Mouse (Mus musculus) intestine, embryonic 16.5 days (tissue): Measurements from ENCODE around the gene Olfr1340. TPM values are rescaled to one million over a fixed set of nuclear protein-coding genes. Genes with fewer than 3 reads are reported as not detected.

Experiments
- ATAC-seq: fragments of 200-750 bp; cut with Nextera tagmentation; 2 replicates; pipeline ENCODE4 v1.8.0; 2017; ENCODE audit warnings: moderate TSS enrichment, moderate library complexity
- H3K27ac ChIP-seq: fragments of 300-500 bp; sonication (generic); 2 replicates; pipeline ENCODE4 v1.5.1; 2014; ENCODE audit warnings: mild to moderate bottlenecking, low read length
- H3K27me3 ChIP-seq: fragments of 300-500 bp; sonication (generic); replicated peaks from 2 replicates; pipeline ENCODE4 v1.6.1; 2014; ENCODE audit warnings: low read length, control low read depth, mixed read lengths; ENCODE audit not compliant: control insufficient read depth, insufficient read depth
- H3K36me3 ChIP-seq: fragments of 300-500 bp; sonication (generic); 2 replicates; pipeline ENCODE4 v1.6.1; 2014; ENCODE audit warnings: low read length, control low read depth; ENCODE audit not compliant: control insufficient read depth, insufficient read depth
- H3K4me1 ChIP-seq: fragments of 300-500 bp; sonication (generic); 2 replicates; pipeline ENCODE4 v1.6.1; 2014; ENCODE audit warnings: low read length, control low read depth, mixed read lengths; ENCODE audit not compliant: control insufficient read depth, insufficient read depth
- H3K4me2 ChIP-seq: fragments of 300-500 bp; sonication (generic); 2 replicates; pipeline ENCODE4 v1.6.1; 2014; ENCODE audit warnings: low read depth, low read length, control low read depth
- H3K4me3 ChIP-seq: fragments of 300-500 bp; sonication (generic); 2 replicates; pipeline ENCODE4 v1.5.1; 2014; ENCODE audit warnings: mild to moderate bottlenecking, low read length
- H3K9ac ChIP-seq: fragments of 300-500 bp; sonication (generic); 2 replicates; pipeline ENCODE4 v1.6.1; 2014; ENCODE audit warnings: low read depth, low read length
- H3K9me3 ChIP-seq: fragments of 300-500 bp; sonication (generic); 2 replicates; pipeline ENCODE4 v1.6.1; 2016; ENCODE audit warnings: low read length, control low read depth; ENCODE audit not compliant: control insufficient read depth
- WGBS: fragments of 180-500 bp; shearing (Covaris S2); extraction: QIAGEN DNeasy Blood & Tissue Kit; methylation state at CpG from one replicate; pipeline ENCODE4 v1.1.7; 2014; 5-methylcytosine and 5-hydroxymethylcytosine counted together
- polyA plus RNA-seq: library from polyadenylated mRNA; unstranded; fragments of >200 nt; fragmentation: Nextera tagmentation; extraction: Ambion mirVana; gene quantifications from 2 replicates; pipeline ENCODE4 v1.2.1, GENCODE M21; 2015

The Olfr1340 gene
- polyA plus RNA-seq, result not detected in 2 replicates

DNA sequence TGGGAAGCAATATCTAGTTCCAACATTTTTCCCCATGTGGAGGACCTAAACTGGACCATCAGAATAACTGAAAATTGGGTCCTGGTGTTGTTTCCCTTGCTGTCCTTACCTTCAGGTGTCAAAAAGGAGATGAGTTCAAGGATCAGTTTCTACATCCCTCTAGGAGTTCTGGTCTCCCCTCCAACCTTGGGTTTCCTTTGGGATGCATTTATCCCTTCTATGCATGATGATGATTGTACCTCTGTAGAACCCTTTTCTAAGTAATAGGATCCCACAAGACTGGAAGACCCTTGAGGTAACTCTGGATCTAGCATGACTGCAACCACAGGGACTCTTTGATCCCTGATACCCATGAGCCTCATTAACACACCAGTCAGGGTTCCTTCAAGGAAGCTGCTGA lies at the start of gene Olfr1340:
Gene Olfr1340 (plus strand): TSS at position 301 of the 400 bp plus-strand sequence.
- no peaks in the 10 kb centered on the region for H3K27me3 ChIP-seq
- H3K4me3 ChIP-seq, result no peak within 1 kb of the TSS
- no peak for ATAC-seq
- no peak within 1 kb of the TSS for H3K27ac ChIP-seq
- no peak within 1 kb of the TSS for H3K9ac ChIP-seq
- no peak within 1 kb of the TSS for H3K4me2 ChIP-seq
- no peaks in the 10 kb centered on the region for H3K9me3 ChIP-seq
- H3K4me1 ChIP-seq, result no peaks in the 10 kb centered on the region
- no peaks in the 10 kb centered on the region for H3K36me3 ChIP-seq

DNA sequence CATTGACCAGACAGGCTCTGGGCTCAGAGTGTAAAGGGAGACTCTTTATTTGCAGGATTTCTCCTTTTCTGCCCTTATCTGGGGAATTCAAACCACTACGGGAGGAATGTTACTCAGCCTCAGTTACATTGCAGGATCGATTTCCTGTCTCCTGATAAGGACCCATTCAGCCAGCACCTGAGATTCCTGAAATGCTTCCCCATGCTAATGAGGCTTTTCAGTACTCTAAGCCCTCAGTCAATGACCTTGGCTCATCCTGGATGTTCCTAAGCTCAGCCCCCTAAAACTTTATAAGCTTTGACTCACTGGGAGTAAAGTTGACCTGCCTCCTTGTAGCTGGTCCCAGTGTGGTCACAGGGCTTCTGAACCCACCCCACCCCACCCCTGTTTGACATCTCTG lies 32.9 kb upstream of the Olfr1340 start:
- no peak overlapping the region for H3K27ac ChIP-seq
- H3K4me2 ChIP-seq, result no peak overlapping the region
- 19% methylated on average over 2 of the region's 2 CpGs for WGBS
- H3K9me3 ChIP-seq, result no peaks in the 10 kb centered on the region
- H3K4me1 ChIP-seq, result no peaks in the 10 kb centered on the region
- no peak overlapping the region for H3K9ac ChIP-seq
- no peak overlapping the region for H3K4me3 ChIP-seq
- peak; percentile 38; the same call in 1 of the 2 replicates for ATAC-seq
- H3K36me3 ChIP-seq, result no peaks in the 10 kb centered on the region
- H3K27me3 ChIP-seq, result no peaks in the 10 kb centered on the region

DNA sequence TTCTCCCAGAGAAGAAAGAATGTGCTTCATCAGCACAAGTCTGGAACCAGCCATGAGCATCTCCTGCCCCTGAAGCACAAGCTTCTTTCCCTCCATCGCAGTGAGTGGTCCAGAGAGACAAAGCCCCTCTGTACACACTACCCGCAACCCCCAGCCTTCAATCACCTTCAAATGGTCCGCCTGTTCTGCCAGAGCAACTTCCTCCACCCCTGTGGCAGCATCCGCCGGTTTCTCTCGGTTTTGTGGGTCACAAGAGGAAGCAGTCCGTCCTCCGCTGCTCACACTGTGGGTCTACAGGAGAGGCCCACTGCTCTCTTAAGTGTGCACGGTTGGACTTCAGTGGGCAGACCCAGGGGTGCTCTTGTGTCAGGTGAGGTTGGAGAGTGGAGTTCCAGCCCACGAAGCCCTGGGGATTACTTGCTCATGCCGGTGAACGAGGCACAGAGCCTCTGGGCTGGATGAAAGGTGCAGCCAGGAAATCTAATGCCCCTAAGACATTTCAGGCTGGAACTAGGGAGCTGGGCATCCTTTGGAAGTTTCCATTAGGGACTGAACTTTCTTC lies 27.4 kb upstream of the Olfr1340 start, which contains the start of gene Olfr1342:
Gene Olfr1342 (minus strand): TSS at position 345 of the 562 bp plus-strand sequence.
- H3K36me3 ChIP-seq, result no peaks in the 10 kb centered on the region
- WGBS, result 58% methylated on average over 12 of the region's 12 CpGs
- H3K9ac ChIP-seq, result no peak within 1 kb of the TSS
- no peak within 1 kb of the TSS for H3K4me3 ChIP-seq
- H3K4me1 ChIP-seq, result no peaks in the 10 kb centered on the region
- no peaks in the 10 kb centered on the region for H3K9me3 ChIP-seq
- H3K27ac ChIP-seq, result no peak within 1 kb of the TSS
- no peaks in the 10 kb centered on the region for H3K27me3 ChIP-seq
- ATAC-seq, result no peak
- no peak within 1 kb of the TSS for H3K4me2 ChIP-seq

DNA sequence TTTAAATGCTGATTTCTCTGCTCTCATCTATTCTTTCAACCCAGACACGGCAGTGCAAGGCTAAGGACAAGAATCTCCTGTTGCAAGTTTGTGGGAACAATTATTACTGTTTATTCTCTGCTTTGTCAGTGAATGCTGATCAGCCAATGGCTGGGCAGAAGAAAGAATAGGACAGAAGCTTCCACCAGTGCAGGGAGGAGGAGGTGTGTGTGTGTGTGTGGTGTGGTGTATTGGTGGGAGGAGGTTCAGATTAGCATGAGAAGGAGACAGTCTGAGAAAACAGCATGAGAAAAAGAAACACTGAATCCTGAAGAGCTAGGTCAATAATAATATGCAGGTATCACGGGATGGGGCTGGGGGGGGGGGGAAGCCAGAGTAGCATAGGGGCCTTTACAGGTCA lies 26.1 kb upstream of the Olfr1340 start:
- Histone ChIP-seq H3K4me1 (no peaks in the 10 kb centered on the region), H3K9ac (no peak overlapping the region), H3K27me3 (no peaks in the 10 kb centered on the region), H3K4me3 (no peak overlapping the region), H3K9me3 (no peaks in the 10 kb centered on the region), H3K4me2 (no peak overlapping the region), H3K36me3 (no peaks in the 10 kb centered on the region), H3K27ac (no peak overlapping the region)
- WGBS, result 44% methylated on average over 2 of the region's 2 CpGs
- no peak for ATAC-seq

DNA sequence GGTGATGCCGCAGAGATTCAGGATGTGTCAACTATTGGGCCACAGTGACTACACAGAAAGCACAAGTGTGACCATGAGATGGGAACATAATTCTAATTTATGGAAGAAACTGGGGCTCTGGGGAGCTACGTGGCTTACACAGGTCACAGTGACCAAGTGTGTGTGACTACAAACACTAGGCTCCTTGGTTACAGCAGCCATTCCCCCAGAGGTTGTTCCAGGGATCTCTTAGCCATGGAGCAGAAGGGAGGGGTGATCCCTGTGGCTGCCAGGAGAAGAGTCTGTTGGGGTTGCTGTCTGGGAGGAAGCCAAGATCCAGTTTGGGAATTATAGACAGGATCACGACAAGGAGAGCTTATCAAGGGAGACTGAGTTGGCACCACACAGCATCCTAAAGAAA lies 16.7 kb upstream of the Olfr1340 start, which contains the start of gene Olfr1341:
Gene Olfr1341 (plus strand): TSS at position 301 of the 400 bp plus-strand sequence.
- Histone ChIP-seq H3K9ac (no peak within 1 kb of the TSS), H3K4me1 (no peaks in the 10 kb centered on the region), H3K36me3 (no peaks in the 10 kb centered on the region), H3K4me3 (no peak within 1 kb of the TSS), H3K4me2 (no peak within 1 kb of the TSS), H3K27me3 (no peaks in the 10 kb centered on the region), H3K27ac (no peak within 1 kb of the TSS), H3K9me3 (no peaks in the 10 kb centered on the region)
- 84% methylated on average over 3 of the region's 3 CpGs for WGBS
- ATAC-seq, result no peak

DNA sequence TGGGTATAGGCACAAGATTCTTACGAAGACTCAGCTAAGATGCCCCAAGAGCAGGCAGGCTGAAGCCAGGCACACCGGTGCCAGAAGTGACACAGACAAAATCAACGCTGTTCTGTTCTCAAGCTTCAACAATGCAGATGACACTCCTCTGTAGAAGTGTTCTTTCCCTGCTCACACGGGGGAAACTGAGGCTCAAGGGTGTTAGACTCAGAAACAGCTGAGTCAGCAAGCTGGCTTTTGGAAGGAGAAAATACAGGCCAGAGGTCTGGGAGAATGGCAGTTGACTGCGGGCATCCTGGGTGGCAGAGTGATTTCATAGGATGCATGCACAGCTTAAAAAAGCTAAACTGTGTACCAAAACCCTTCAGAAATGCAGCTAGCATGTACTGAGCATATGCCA lies 11.9 kb upstream of the Olfr1340 start:
- Histone ChIP-seq H3K36me3 (no peaks in the 10 kb centered on the region), H3K4me3 (no peak overlapping the region), H3K4me1 (no peaks in the 10 kb centered on the region), H3K9me3 (no peaks in the 10 kb centered on the region), H3K9ac (no peak overlapping the region), H3K4me2 (no peak overlapping the region), H3K27ac (no peak overlapping the region), H3K27me3 (no peaks in the 10 kb centered on the region)
- ATAC-seq, result no peak
- WGBS, result 82% methylated on average over 5 of the region's 5 CpGs

DNA sequence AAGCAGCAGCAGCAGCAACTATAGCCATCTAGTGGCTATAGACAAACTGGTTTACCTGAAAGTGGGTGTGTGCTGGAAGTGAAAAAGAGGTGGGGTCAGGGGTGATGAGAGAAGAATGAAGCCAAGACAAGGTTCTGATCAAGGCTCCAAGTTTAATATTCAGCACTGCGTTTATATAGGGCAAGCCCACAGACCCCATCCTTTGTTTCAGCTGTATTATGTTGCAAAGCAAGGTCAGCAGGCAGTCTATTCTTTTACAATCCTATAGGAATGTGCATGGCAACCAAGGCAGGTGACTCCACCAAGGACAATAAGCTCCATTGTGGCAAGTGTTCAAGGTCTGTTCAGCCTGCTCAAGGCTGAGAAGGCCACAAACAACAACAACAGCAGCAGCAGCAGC lies 8.3 kb upstream of the Olfr1340 start:
- ATAC-seq, result no peak
- Histone ChIP-seq H3K27me3 (no peaks in the 10 kb centered on the region), H3K36me3 (no peaks in the 10 kb centered on the region), H3K9me3 (no peaks in the 10 kb centered on the region), H3K4me1 (no peaks in the 10 kb centered on the region), H3K4me3 (no peak overlapping the region), H3K27ac (no peak overlapping the region), H3K9ac (no peak overlapping the region), H3K4me2 (no peak overlapping the region)
- 54% methylated on average over 1 of the region's 1 CpGs for WGBS

DNA sequence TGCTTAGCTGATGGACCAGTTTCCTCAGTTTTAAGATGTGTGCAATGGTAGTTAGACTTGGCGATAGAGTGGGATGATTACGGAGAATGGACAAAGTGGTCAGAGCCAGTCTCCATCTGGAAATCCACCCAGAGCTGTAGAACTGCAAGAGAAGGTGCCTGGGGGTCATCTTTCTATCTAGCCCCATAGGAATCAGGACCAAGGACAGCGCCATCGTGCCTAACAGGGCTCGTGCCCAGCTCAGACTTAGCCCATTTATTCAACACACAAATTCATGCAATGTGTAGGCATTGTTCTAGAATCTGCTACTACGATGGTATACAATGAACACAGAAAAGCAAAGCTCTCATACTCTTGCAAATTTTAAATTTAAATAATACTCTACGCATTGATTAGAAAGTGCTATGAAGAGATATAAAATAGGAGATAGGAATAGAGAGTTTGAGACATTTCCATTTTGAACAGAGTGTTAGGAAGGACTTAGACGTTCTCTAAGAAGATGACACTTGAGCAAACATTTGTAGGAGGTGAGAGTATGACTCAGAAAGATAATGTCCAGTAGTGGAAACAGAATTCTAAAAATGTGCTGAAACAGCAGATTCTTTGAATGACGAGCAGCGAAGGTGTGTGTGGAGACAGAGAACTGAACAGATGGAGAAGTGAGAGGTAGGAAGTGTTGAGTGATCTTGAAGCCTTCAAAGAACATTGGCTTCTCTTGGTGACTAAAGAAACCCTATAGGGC lies 2.0 kb downstream of the Olfr1340 start:
- no peak overlapping the region for H3K9ac ChIP-seq
- H3K9me3 ChIP-seq, result no peaks in the 10 kb centered on the region
- H3K4me3 ChIP-seq, result no peak overlapping the region
- no peaks in the 10 kb centered on the region for H3K27me3 ChIP-seq
- no peaks in the 10 kb centered on the region for H3K36me3 ChIP-seq
- 56% methylated on average over 10 of the region's 10 CpGs for WGBS
- no peak overlapping the region for H3K4me2 ChIP-seq
- H3K4me1 ChIP-seq, result no peaks in the 10 kb centered on the region
- no peak for ATAC-seq
- H3K27ac ChIP-seq, result no peak overlapping the region

DNA sequence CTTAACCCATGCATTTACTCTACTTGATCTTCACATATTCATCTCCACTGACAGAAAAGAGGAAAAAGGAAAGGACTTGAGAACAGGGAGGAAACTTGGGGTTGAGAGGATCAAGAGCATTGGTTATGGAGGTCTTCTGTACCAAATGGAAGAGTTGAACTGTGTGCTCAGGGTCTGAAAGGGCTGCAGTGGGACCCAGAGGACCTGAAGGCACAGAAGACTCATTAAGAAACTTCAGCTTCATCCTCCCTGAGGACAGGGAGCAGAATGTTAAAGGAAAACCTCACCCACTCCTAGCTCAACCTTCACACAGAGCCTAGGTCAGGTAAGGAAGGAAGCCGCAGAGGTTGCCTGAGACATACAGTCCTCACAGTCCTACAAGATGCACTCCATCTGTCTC lies 11.9 kb downstream of the Olfr1340 start, which contains the start of gene Olfr1339:
Gene Olfr1339 (plus strand): TSS at position 301 of the 400 bp plus-strand sequence.
- Histone ChIP-seq H3K36me3 (no peaks in the 10 kb centered on the region), H3K4me3 (no peak within 1 kb of the TSS), H3K27me3 (no peaks in the 10 kb centered on the region), H3K9me3 (no peaks in the 10 kb centered on the region), H3K27ac (no peak within 1 kb of the TSS), H3K4me2 (no peak within 1 kb of the TSS), H3K4me1 (no peaks in the 10 kb centered on the region), H3K9ac (no peak within 1 kb of the TSS)
- 100% methylated on average over 1 of the region's 1 CpGs for WGBS
- ATAC-seq, result no peak
